Mouse (Mus musculus): ENCODE measurements around the gene Ccdc77. TPM values are rescaled to one million over a fixed set of nuclear protein-coding genes. Genes with fewer than 3 reads are reported as not detected.
"Not testable (repeated sequence)": the region's sequence is repeated elsewhere in the genome, so short reads cannot be mapped to it uniquely, and the experiment has no call there.

The Ccdc77 gene
- polyA plus RNA-seq, 1 experiment from 2014 or later = 17.6 TPM

DNA sequence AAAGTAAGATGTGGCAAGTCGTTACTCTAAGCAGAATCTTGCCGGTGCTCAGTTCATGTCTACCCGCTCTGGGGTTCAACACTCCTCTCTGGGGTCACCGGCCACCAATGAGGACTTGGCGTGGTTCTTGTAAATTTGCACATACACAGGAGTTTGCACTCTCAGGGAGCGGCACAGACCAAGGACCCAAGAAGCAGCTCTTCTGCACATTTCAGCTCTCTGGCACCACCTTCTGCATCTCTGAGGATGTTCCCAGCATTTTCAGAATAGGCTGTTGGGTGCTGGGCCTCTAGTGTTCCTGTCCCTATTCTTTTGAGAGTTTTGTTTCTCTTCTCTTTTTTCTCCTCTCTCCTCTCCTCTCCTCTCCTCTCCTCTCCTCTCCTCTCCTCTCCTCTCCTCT lies 63.0 kb downstream of the Ccdc77 start:
- Histone ChIP-seq H3K4me2 (ENCODE audit: low read depth, low read length) (no peak overlapping the region), H3K27me3 (replicated peaks; ENCODE audit: control insufficient read depth, insufficient read depth, low read length) (no peaks in the 10 kb centered on the region), H3K9ac (ENCODE audit: low read depth, low read length) (no peak overlapping the region), H3K4me3 (ENCODE audit: low read depth, low read length) (no peak overlapping the region), H3K27ac (replicated peaks; ENCODE audit: low read depth, low read length) (no peak overlapping the region), H3K4me1 (ENCODE audit: control insufficient read depth, insufficient read depth, low read length) (no peaks in the 10 kb centered on the region), H3K36me3 (ENCODE audit: control insufficient read depth, insufficient read depth, low read length) (no peaks in the 10 kb centered on the region), H3K9me3 (ENCODE audit: control insufficient read depth, low read length) (no peaks in the 10 kb centered on the region)
- 24% methylated on average over 6 of the region's 6 CpGs for WGBS
- ATAC-seq (ENCODE audit: low read depth) (0 out of 2 replicates have a peak, but pooled peaks have one; percentile 48), DNase-seq (ENCODE audit: low spot score) (peak; percentile 83)

DNA sequence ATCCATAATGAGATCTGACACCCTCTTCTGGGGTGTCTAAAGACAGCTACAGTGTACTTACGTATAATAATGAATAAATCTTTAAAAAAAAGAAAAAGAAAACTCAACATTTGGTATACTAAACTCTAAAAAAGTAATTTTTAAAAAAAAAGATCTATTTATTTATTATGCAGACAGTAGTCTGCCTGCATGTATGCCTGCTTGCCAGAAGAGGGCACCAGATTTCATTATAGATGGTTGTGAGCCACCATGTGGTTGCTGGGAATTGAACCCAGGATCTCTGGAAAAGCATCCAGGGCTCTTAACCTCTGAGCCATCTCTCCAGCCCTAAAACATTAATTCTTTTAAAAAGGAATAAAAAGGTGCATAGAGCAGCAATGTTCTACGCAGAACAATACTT lies 67.6 kb downstream of the Ccdc77 start:
- not testable (repeated sequence) for H3K27ac ChIP-seq (replicated peaks; ENCODE audit: low read depth, low read length); H3K9me3 ChIP-seq (ENCODE audit: control insufficient read depth, low read length); H3K4me3 ChIP-seq (ENCODE audit: low read depth, low read length); ATAC-seq (ENCODE audit: low read depth); H3K9ac ChIP-seq (ENCODE audit: low read depth, low read length); H3K4me1 ChIP-seq (ENCODE audit: control insufficient read depth, insufficient read depth, low read length); H3K27me3 ChIP-seq (replicated peaks; ENCODE audit: control insufficient read depth, insufficient read depth, low read length); H3K4me2 ChIP-seq (ENCODE audit: low read depth, low read length); H3K36me3 ChIP-seq (ENCODE audit: control insufficient read depth, insufficient read depth, low read length); DNase-seq (ENCODE audit: low spot score)
- WGBS = 84% methylated on average over 2 of the region's 2 CpGs

DNA sequence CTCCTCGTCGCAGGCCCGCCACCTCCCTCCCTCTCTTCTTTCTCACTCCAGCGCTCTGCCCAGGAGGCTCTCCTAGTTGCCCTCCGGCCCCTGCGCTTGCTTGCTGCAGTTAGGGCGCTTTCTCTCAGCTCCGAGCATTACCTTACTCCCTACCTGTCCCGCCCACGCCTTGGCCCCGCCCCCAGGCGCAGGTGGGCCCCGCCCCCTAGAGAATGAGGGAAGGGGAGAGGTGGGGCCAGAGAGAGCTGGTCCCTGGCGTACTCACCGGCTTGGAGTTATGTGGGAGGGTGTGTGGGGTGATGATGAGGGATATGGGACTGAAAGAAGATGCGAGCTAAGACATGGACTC lies 69.4 kb downstream of the Ccdc77 start:
- WGBS = under 1% methylated on average over 16 of the region's 16 CpGs
- Histone ChIP-seq H3K4me2 (ENCODE audit: low read depth, low read length) (peak overlapping the region; percentile 98), H3K9ac (ENCODE audit: low read depth, low read length) (peak overlapping the region; percentile 68), H3K36me3 (ENCODE audit: control insufficient read depth, insufficient read depth, low read length) (no peaks in the 10 kb centered on the region), H3K4me1 (ENCODE audit: control insufficient read depth, insufficient read depth, low read length) (peaks cover 4% of the 10 kb centered on the region; the same call in 1 of the 2 replicates), H3K27me3 (replicated peaks; ENCODE audit: control insufficient read depth, insufficient read depth, low read length) (peaks cover 9% of the 10 kb centered on the region; the same call in 1 of the 2 replicates), H3K9me3 (ENCODE audit: control insufficient read depth, low read length) (no peaks in the 10 kb centered on the region), H3K4me3 (ENCODE audit: low read depth, low read length) (peak overlapping the region; percentile 71), H3K27ac (replicated peaks; ENCODE audit: low read depth, low read length) (peak overlapping the region; percentile 61)
- DNase-seq (ENCODE audit: low spot score) = peak; percentile 65
- ATAC-seq (ENCODE audit: low read depth) = peak; percentile 84

DNA sequence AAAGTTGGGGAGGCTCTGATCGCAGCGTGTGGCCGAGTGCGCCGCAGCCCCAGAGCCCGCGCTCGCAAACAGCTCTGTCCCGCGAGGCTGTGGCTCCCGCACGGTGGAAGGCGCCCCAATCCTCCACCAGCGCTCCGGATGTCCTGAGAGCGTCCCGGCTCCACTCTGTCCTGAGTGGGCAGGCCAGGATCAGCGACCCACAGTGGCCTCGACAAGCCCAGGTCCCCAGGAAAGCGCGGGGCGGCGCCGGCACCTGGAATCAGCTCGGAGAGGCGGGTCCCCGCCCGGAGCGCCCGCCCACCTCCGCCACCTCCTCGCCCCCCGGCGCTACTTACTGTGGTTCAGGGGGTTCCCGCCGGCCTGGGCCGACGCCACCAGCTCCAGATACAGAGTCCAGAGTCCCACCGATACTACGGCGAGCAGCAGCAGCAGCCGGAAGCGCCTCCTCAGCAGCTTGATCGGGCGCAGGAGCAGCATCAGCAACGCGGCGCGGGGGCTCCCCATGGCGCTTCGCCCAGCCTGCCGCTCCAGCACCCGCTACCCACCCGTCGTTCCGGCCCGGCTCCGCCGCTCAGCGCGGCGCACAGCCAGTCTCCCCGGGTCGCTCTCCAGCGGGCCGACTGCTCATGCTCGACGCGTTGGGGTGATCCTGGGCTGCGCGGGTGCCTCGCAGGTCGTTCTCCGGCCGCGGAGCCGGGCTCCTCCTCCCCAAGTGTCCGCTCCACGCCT lies 70.0 kb downstream of the Ccdc77 start, which contains the start of the genes D330020A13Rik and B4galnt3:
D330020A13Rik (plus strand) TSS at position 309 of the 729 bp plus-strand sequence.
B4galnt3 (minus strand) TSS at position 504 of the 729 bp plus-strand sequence.
- Histone ChIP-seq H3K4me3 (ENCODE audit: low read depth, low read length) (peak within 1 kb of the TSS; percentile 71), H3K9ac (ENCODE audit: low read depth, low read length) (peak within 1 kb of the TSS; percentile 68), H3K36me3 (ENCODE audit: control insufficient read depth, insufficient read depth, low read length) (no peaks in the 10 kb centered on the region), H3K4me2 (ENCODE audit: low read depth, low read length) (peak within 1 kb of the TSS; percentile 98), H3K27ac (replicated peaks; ENCODE audit: low read depth, low read length) (peak within 1 kb of the TSS; percentile 61), H3K4me1 (ENCODE audit: control insufficient read depth, insufficient read depth, low read length) (peaks cover 4% of the 10 kb centered on the region; the same call in 1 of the 2 replicates), H3K27me3 (replicated peaks; ENCODE audit: control insufficient read depth, insufficient read depth, low read length) (peaks cover 9% of the 10 kb centered on the region; the same call in 1 of the 2 replicates), H3K9me3 (ENCODE audit: control insufficient read depth, low read length) (no peaks in the 10 kb centered on the region)
- WGBS = 0% methylated on average over 7 of the region's 79 CpGs
- peak; percentile 44 for DNase-seq (ENCODE audit: low spot score)
- peak; percentile 75 for ATAC-seq (ENCODE audit: low read depth)

DNA sequence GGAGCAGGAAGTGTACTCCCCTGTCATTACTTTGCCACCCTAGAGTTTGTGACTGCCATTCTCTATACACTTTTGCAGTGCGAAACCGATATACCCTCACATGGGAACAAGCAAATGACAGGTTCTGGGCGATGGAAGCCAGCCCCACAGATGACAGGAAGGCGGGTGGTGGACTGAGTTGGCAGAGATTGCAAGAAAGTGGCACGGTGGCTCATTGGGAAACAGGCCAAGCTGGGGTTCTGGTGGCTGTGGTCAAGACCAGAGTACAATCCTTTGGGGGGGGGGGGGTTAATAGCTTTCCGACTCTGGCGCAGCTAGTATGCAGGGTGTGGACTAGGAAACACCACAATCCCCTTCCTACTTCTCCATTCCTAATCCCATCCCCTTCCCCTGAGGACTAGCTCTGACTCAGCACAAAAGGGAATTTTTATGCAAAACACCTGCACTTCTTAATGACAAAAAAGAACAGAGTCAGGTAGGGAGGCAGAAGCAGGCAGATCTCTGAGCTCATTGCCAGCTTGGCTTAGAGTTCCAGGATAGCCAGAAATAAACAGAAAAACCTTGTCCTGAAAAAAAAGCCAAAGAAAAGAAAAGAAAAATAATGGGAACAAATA lies 72.7 kb downstream of the Ccdc77 start:
- Histone ChIP-seq H3K27ac (replicated peaks; ENCODE audit: low read depth, low read length) (no peak overlapping the region), H3K4me3 (ENCODE audit: low read depth, low read length) (no peak overlapping the region), H3K9ac (ENCODE audit: low read depth, low read length) (no peak overlapping the region), H3K27me3 (replicated peaks; ENCODE audit: control insufficient read depth, insufficient read depth, low read length) (peaks cover 9% of the 10 kb centered on the region; the same call in 1 of the 2 replicates), H3K9me3 (ENCODE audit: control insufficient read depth, low read length) (no peaks in the 10 kb centered on the region), H3K4me2 (ENCODE audit: low read depth, low read length) (no peak overlapping the region), H3K4me1 (ENCODE audit: control insufficient read depth, insufficient read depth, low read length) (peaks cover 4% of the 10 kb centered on the region; the same call in 1 of the 2 replicates), H3K36me3 (ENCODE audit: control insufficient read depth, insufficient read depth, low read length) (no peaks in the 10 kb centered on the region)
- ATAC-seq (ENCODE audit: low read depth) = no peak
- DNase-seq (ENCODE audit: low spot score) = peak; percentile 40
- WGBS = 87% methylated on average over 7 of the region's 7 CpGs

DNA sequence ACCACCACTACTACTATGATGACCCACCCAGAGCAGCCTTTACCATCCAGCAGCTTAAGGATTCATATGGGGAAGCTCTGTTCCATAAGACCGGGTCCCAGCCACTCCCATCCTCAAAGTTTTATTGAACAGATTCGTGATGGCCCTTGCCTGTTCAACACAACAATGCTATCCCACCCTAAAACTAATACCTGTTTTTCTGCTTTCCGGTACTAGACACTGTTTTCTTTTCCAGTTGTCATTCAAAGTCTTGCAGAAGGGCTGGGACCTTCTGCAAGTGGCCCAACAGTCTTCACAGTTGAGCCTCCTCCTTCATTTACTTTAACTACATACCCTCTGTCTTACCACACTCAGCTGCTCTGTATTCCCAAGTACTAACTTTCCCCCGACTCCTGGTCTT lies 74.7 kb downstream of the Ccdc77 start:
- no peak overlapping the region for H3K4me3 ChIP-seq (ENCODE audit: low read depth, low read length)
- H3K4me1 ChIP-seq (ENCODE audit: control insufficient read depth, insufficient read depth, low read length) = no peaks in the 10 kb centered on the region
- DNase-seq (ENCODE audit: low spot score) (no peak), ATAC-seq (ENCODE audit: low read depth) (no peak)
- H3K4me2 ChIP-seq (ENCODE audit: low read depth, low read length) = no peak overlapping the region
- no peak overlapping the region for H3K27ac ChIP-seq (replicated peaks; ENCODE audit: low read depth, low read length)
- no peak overlapping the region for H3K9ac ChIP-seq (ENCODE audit: low read depth, low read length)
- peaks cover 9% of the 10 kb centered on the region; the same call in 1 of the 2 replicates for H3K27me3 ChIP-seq (replicated peaks; ENCODE audit: control insufficient read depth, insufficient read depth, low read length)
- H3K9me3 ChIP-seq (ENCODE audit: control insufficient read depth, low read length) = no peaks in the 10 kb centered on the region
- 82% methylated on average over 4 of the region's 4 CpGs for WGBS
- no peaks in the 10 kb centered on the region for H3K36me3 ChIP-seq (ENCODE audit: control insufficient read depth, insufficient read depth, low read length)

DNA sequence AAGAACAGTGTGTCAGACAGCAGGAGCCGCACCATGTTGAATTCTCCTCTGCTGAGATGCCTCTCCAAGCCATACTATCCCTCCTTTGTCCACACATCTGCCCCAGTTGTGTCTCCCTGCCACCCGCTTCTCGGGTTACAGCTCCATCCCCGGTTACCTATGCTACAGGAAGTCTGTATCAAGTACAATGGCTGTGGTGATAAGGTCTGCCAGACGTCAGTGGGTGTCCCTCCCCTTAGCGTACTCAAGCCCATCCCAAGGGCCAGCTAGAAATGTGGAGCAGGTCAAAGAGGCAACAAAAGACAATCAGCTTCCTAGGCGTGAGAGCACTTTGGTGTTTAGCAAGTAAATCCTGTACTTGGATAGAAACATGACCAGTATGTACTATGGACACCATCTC lies 75.6 kb downstream of the Ccdc77 start:
- Histone ChIP-seq H3K4me2 (ENCODE audit: low read depth, low read length) (no peak overlapping the region), H3K27me3 (replicated peaks; ENCODE audit: control insufficient read depth, insufficient read depth, low read length) (peaks cover 9% of the 10 kb centered on the region; the same call in 1 of the 2 replicates), H3K4me1 (ENCODE audit: control insufficient read depth, insufficient read depth, low read length) (no peaks in the 10 kb centered on the region), H3K4me3 (ENCODE audit: low read depth, low read length) (no peak overlapping the region), H3K36me3 (ENCODE audit: control insufficient read depth, insufficient read depth, low read length) (no peaks in the 10 kb centered on the region), H3K9ac (ENCODE audit: low read depth, low read length) (no peak overlapping the region), H3K9me3 (ENCODE audit: control insufficient read depth, low read length) (no peaks in the 10 kb centered on the region), H3K27ac (replicated peaks; ENCODE audit: low read depth, low read length) (no peak overlapping the region)
- ATAC-seq (ENCODE audit: low read depth) = no peak
- 24% methylated on average over 7 of the region's 7 CpGs for WGBS
- DNase-seq (ENCODE audit: low spot score) = no peak

DNA sequence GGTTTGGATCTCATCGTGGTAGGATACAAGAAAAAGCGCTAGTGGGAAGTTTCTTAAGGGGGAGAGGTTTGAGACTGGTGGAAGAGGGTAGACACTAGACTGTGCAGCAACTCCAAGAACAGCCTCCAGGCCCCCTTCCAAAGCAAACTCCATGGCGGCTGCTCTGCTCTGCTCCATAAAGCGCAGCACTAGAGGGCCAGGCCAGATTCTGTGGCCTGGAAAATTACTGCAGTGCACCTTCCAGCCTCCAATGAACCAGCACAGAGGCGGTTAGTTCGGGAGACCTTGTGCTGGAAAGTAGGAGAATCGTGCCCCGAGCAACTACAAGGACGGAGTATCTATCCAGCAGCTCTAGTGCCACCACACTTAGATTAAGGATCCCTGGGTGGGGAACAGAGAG lies 76.9 kb downstream of the Ccdc77 start:
- Histone ChIP-seq H3K4me3 (ENCODE audit: low read depth, low read length) (no peak overlapping the region), H3K27me3 (replicated peaks; ENCODE audit: control insufficient read depth, insufficient read depth, low read length) (no peaks in the 10 kb centered on the region), H3K27ac (replicated peaks; ENCODE audit: low read depth, low read length) (no peak overlapping the region), H3K4me1 (ENCODE audit: control insufficient read depth, insufficient read depth, low read length) (no peaks in the 10 kb centered on the region), H3K9ac (ENCODE audit: low read depth, low read length) (no peak overlapping the region), H3K36me3 (ENCODE audit: control insufficient read depth, insufficient read depth, low read length) (no peaks in the 10 kb centered on the region), H3K9me3 (ENCODE audit: control insufficient read depth, low read length) (no peaks in the 10 kb centered on the region), H3K4me2 (ENCODE audit: low read depth, low read length) (no peak overlapping the region)
- ATAC-seq (ENCODE audit: low read depth) (no peak), DNase-seq (ENCODE audit: low spot score) (no peak)
- WGBS = 80% methylated on average over 9 of the region's 9 CpGs
